Mouse (Mus musculus) olfactory bulb, adult 2 months (tissue): ENCODE results near the gene Ctu2.

Experiments
- CTCF ChIP-seq: fragments of 200-500 bp; IDR thresholded peaks from 2 replicates; pipeline ENCODE4 v1.5.1; 2012; ENCODE audit warnings: low read depth, mild to moderate bottlenecking, low read length, moderate library complexity; ENCODE audit not compliant: insufficient read depth
- POLR2A ChIP-seq: fragments of 200-500 bp; IDR thresholded peaks from 2 replicates; pipeline ENCODE4 v1.6.1; 2012; ENCODE audit warnings: mild to moderate bottlenecking, low read depth, low read length, moderate library complexity; ENCODE audit not compliant: insufficient read depth

- TF ChIP-seq CTCF: no peak
- no peak for TF ChIP-seq POLR2A
These were observed 33.2 kb upstream of the Ctu2 start for GRCm38 (mm10) chr8:122442781-122443180.
